Mouse (Mus musculus) G1E (cell line): ENCODE measurements at regions not wholly inside any gene's neighbourhood (a gene's known extent, or its start where the extent isn't known, plus 50 kb on each side); places are given as distances from the start of the nearest gene placed in this dataset.

Experiments used
- CTCF ChIP-seq: IDR thresholded peaks from 2 replicates; pipeline ENCODE4 v1.5.1; 2012; ENCODE audit warnings: low read depth, low read length, inconsistent platforms, mixed read lengths
- GATA2 ChIP-seq: IDR thresholded peaks from 2 replicates; pipeline ENCODE4 v1.6.1; 2012; ENCODE audit warnings: low read depth, low read length, inconsistent platforms, borderline replicate concordance
- TAL1 ChIP-seq: conservative IDR thresholded peaks from 2 replicates; pipeline ENCODE4 v1.6.1; 2012; ENCODE audit warnings: low read depth, low read length, inconsistent platforms, mixed read lengths

- TF ChIP-seq CTCF (no peak), GATA2 (no peak), TAL1 (no peak)
Observed at GRCm38 (mm10) chr17:3260796-3261195, 65.6 kb upstream of the Tiam2 start.
